Mouse (Mus musculus) forebrain, postnatal 0 days (tissue): ENCODE results near the gene Hspa12a. TPM values are rescaled to one million over a fixed set of nuclear protein-coding genes. Genes with fewer than 3 reads are reported as not detected.

Experiments used
- ATAC-seq: fragments of 200-750 bp; cut with Nextera tagmentation; 2 replicates; pipeline ENCODE4 v1.8.0; 2017; ENCODE audit warnings: mild to moderate bottlenecking, moderate library complexity
- DNase-seq: peaks from one replicate; pipeline ENCODE4 v3.0.0-alpha.2; 2015
- H3K27ac ChIP-seq: fragments of 300-500 bp; sonication (generic); 2 replicates; pipeline ENCODE4 v1.5.1; 2014; ENCODE audit warnings: low read depth, mild to moderate bottlenecking, antibody characterized with exemption, low read length, moderate library complexity, mixed read lengths
- H3K27me3 ChIP-seq: fragments of 300-500 bp; sonication (generic); 2 replicates; pipeline ENCODE4 v1.6.1; 2014; ENCODE audit warnings: mild to moderate bottlenecking, low read length, mixed read lengths; ENCODE audit not compliant: insufficient read depth
- H3K36me3 ChIP-seq: fragments of 300-500 bp; sonication (generic); 2 replicates; pipeline ENCODE4 v1.6.1; 2014; ENCODE audit warnings: mild to moderate bottlenecking, moderate library complexity; ENCODE audit not compliant: insufficient read depth
- H3K4me1 ChIP-seq: fragments of 300-500 bp; sonication (generic); 2 replicates; pipeline ENCODE4 v1.6.1; 2014; ENCODE audit warnings: antibody characterized with exemption; ENCODE audit not compliant: insufficient read depth
- H3K4me2 ChIP-seq: fragments of 300-500 bp; sonication (generic); 2 replicates; pipeline ENCODE4 v1.6.1; 2014; ENCODE audit warnings: low read depth, mild to moderate bottlenecking, moderate library complexity
- H3K4me3 ChIP-seq: fragments of 300-500 bp; sonication (generic); 2 replicates; pipeline ENCODE4 v1.5.1; 2014; ENCODE audit warnings: low read depth, low read length, mixed read lengths
- H3K9ac ChIP-seq: fragments of 300-500 bp; sonication (generic); 2 replicates; pipeline ENCODE4 v1.6.1; 2014; ENCODE audit warnings: mild to moderate bottlenecking
- H3K9me3 ChIP-seq: fragments of 300-500 bp; sonication (generic); 2 replicates; pipeline ENCODE4 v1.6.1; 2016; ENCODE audit warnings: low read length
- CTCF ChIP-seq: sonication (generic); IDR thresholded peaks from 2 replicates; pipeline ENCODE4 v1.5.1; 2016; ENCODE audit warnings: antibody characterized with exemption, control low read depth, low read depth
- WGBS: fragments of 180-500 bp; shearing (Covaris S2); extraction: QIAGEN DNeasy Blood & Tissue Kit; methylation state at CpG from one replicate; pipeline ENCODE4 v1.1.7; 2014; 5-methylcytosine and 5-hydroxymethylcytosine counted together
- polyA plus RNA-seq: library from polyadenylated mRNA; unstranded; fragments of >200 nt; fragmentation: Nextera tagmentation; extraction: Ambion mirVana; gene quantifications from 2 replicates; pipeline ENCODE4 v1.2.1, GENCODE M21; 2015
- total RNA-seq: library from RNA; depleted of rRNA; stranded (reverse); fragments of >200 nt; gene quantifications from 2 replicates; pipeline ENCODE4 v1.2.3, GENCODE M21; 2014

The Hspa12a gene
- total and polyA plus RNA-seq, 2 experiments from 2014 or later: 52.6 to 75.8 TPM

- Histone ChIP-seq H3K27me3 (no peaks in the 10 kb centered on the region), H3K4me2 (no peak overlapping the region), H3K36me3 (no peaks in the 10 kb centered on the region), H3K9ac (no peak overlapping the region), H3K4me3 (no peak overlapping the region), H3K27ac (no peak overlapping the region), H3K4me1 (no peaks in the 10 kb centered on the region), H3K9me3 (no peaks in the 10 kb centered on the region)
- no peak for ATAC-seq
- 85% methylated on average over 11 of the region's 11 CpGs for WGBS
- no peak for TF ChIP-seq CTCF
- DNase-seq: no peak
Measured at GRCm38 (mm10) chr19:58872381-58873259, 70.8 kb downstream of the Hspa12a start.

DNA sequence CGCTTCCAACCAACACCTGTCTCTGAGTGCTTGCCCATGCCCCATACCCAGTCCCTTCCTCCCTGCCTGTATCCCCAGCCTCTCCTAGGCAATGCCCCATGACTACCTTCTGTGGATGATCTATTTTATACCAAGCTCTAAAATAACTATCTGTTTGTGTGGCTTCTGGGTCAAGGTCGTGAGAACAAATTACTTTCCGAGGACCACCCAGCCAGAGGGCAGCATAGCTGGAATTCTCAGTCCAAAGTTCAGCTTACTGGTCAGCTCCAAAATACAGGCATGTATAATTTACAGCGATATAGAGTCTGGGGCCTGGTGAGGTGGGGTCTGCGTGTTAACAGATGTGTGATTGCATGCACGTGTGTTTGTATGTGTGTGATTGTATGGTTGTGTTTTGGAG, 71.6 kb downstream of the Hspa12a start:
- H3K9me3 ChIP-seq: no peaks in the 10 kb centered on the region
- no peaks in the 10 kb centered on the region for H3K27me3 ChIP-seq
- H3K4me3 ChIP-seq: no peak overlapping the region
- no peak overlapping the region for H3K27ac ChIP-seq
- DNase-seq: no peak
- no peak for TF ChIP-seq CTCF
- ATAC-seq: no peak
- H3K4me1 ChIP-seq: no peaks in the 10 kb centered on the region
- no peaks in the 10 kb centered on the region for H3K36me3 ChIP-seq
- H3K4me2 ChIP-seq: no peak overlapping the region
- H3K9ac ChIP-seq: no peak overlapping the region
- 90% methylated on average over 6 of the region's 6 CpGs for WGBS

DNA sequence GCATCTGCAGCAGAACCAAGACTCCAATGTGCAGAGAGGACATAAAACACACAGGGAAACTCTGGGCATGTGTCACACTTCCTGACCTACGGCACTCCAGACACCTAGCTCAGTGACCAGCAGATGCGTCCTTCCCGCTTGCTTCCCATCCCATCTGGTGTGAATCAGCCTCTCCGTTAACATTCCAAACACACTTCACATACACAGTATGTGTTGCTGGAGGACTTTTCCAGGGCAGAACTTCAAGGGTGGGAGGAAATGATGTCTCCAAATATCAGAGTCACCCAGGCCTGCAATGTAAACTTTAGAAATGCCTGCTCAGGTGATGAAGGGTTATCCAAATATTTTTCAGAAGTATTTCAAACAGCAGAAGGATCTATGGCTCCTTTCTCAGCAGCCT, 76.8 kb downstream of the Hspa12a start:
- Histone ChIP-seq H3K4me1 (no peaks in the 10 kb centered on the region), H3K9ac (no peak overlapping the region), H3K27ac (no peak overlapping the region), H3K36me3 (no peaks in the 10 kb centered on the region), H3K4me3 (no peak overlapping the region), H3K9me3 (no peaks in the 10 kb centered on the region), H3K27me3 (no peaks in the 10 kb centered on the region), H3K4me2 (no peak overlapping the region)
- WGBS: 79% methylated on average over 4 of the region's 4 CpGs
- no peak for DNase-seq
- no peak for ATAC-seq
- TF ChIP-seq CTCF: no peak

DNA sequence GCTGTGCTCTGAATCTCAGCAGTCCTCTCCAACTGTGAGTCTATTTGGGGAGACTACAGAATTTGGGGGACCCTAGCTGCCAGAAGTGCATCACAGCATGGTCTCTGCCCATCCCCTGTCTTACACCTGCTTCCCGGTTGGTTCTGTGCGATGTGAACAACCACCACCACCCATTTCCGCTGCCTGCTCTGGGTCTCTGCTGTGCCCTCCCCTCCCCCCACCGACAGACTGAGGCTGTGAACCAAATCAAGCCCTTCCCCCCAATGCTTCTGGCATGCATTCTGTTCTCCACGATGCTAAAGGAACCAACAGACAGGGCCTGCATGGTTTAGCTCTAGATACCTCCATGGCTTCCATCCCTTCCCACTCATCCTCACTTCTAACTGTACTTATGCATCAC, 78.2 kb downstream of the Hspa12a start:
- no peak for TF ChIP-seq CTCF
- DNase-seq: no peak
- 51% methylated on average over 5 of the region's 5 CpGs for WGBS
- no peaks in the 10 kb centered on the region for H3K36me3 ChIP-seq
- H3K27ac ChIP-seq: no peak overlapping the region
- no peak overlapping the region for H3K4me3 ChIP-seq
- no peak for ATAC-seq
- H3K4me2 ChIP-seq: no peak overlapping the region
- no peak overlapping the region for H3K9ac ChIP-seq
- H3K4me1 ChIP-seq: no peaks in the 10 kb centered on the region; the same call in 1 of the 2 replicates
- H3K27me3 ChIP-seq: no peaks in the 10 kb centered on the region
- H3K9me3 ChIP-seq: no peaks in the 10 kb centered on the region

DNA sequence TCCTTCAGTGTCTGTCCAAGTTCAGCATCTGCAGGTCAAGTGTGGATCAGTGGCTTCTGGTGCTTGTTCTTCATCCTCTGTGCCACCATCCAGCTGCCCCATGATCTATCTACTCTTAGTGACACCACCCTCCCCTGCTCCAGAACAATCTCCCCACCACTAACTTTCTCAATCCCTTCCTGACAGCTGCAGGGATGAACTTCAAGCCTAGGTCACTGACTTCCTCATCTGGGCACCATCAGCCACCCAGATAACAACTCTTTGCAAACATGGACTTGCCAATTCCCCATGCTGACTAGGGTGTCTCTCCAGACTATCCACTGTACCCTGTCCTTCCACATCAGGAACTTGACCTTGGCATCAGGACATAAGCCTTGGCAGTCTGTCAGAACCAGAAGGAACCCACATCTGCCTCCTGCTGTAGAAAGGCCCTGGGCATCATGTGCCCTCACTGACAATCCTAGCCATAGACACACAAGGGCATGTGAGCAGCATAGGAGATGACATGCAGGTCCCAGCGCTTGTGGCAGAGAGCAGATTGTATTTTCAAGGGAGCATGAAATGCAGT, 79.4 kb downstream of the Hspa12a start:
- 100% methylated on average over 1 of the region's 1 CpGs for WGBS
- Histone ChIP-seq H3K9ac (no peak overlapping the region), H3K27ac (no peak overlapping the region), H3K36me3 (no peaks in the 10 kb centered on the region), H3K9me3 (no peaks in the 10 kb centered on the region), H3K4me2 (no peak overlapping the region), H3K4me3 (no peak overlapping the region), H3K27me3 (no peaks in the 10 kb centered on the region), H3K4me1 (peaks cover 4% of the 10 kb centered on the region)
- TF ChIP-seq CTCF: no peak
- DNase-seq (no peak), ATAC-seq (no peak)

DNA sequence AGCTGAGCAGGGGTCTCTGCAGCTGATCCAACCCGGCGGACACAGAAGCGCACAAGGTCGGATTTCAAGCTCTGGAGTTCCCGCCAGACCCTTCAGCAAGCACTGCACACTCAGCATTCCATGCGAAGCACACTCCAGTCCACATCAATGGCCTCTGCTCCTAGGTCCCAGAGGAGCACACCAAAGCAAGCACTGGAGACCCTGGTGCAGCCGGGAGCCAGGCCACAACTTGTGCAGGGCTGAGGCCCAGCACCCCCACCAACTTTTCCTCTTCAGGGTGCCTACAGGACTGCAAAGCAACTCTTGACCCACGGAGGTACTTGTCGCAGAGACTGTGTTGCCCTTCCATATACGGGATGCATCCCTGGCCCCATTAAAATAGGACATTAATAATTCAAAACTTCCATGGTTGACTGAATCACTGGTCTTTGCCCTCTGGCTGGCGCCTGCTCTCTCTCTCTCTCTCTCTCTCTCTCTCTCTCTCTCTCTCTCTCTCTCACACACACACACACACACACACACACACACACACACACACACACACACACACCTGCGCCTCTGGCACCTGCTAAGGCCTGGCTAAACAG, 82.2 kb downstream of the Hspa12a start:
- WGBS: 22% methylated on average over 12 of the region's 12 CpGs
- Histone ChIP-seq H3K4me1 (peaks cover 17% of the 10 kb centered on the region), H3K27ac (no peak overlapping the region), H3K4me3 (peak overlapping the region; percentile 66), H3K9ac (peak overlapping the region; percentile 81; the same call in 1 of the 2 replicates), H3K36me3 (no peaks in the 10 kb centered on the region), H3K9me3 (no peaks in the 10 kb centered on the region), H3K27me3 (no peaks in the 10 kb centered on the region), H3K4me2 (peak overlapping the region; percentile 79)
- DNase-seq (no peak), ATAC-seq (no peak)
- TF ChIP-seq CTCF: no peak
